Mouse (Mus musculus): Measurements from ENCODE around the gene Them4. TPM values are rescaled to one million over a fixed set of nuclear protein-coding genes. Genes with fewer than 3 reads are reported as not detected.

Gene Them4
- polyA plus RNA-seq, 1 experiment from 2014 or later, result 12.2 TPM

DNA sequence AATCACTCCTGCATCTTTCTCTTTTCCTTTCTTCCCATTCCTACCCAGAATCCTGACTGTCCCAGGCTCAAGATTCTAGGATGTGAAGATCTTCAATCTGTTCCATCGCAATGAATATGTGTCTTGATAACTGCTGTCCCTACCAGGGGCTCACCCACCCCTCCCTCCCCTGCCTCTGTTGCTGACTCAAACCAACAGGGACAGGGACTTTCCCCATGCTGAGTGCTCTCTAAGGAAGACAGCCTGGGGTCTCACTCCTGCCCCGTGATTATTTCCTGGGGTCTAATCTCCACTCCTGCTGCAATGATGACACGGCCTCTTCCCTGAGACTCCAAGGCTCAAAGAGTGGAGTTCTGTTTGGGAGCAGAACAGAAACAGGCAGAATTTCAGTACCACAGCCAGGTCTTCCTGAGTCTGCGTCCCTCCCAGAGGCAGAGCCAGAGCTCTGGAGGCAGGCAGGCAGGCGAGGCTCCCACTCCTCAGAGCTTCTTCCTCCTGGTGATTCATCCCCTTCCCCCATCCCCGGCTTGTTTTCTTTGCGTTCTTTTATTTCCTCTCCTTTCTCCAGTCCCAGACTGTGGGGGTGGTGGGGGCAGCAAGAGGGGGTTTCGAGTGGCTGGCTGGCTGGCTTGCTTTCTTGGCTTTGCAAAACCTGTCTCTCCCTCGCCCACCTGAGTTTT is 70.1 kb downstream of the Them4 start:
- Histone ChIP-seq H3K27ac (replicated peaks; ENCODE audit: low read depth, low read length) (no peak overlapping the region), H3K9ac (ENCODE audit: low read depth, low read length) (no peak overlapping the region), H3K4me1 (ENCODE audit: control insufficient read depth, insufficient read depth, low read length) (peaks cover 5% of the 10 kb centered on the region; the same call in 1 of the 2 replicates), H3K4me2 (ENCODE audit: low read depth, low read length) (no peak overlapping the region), H3K4me3 (ENCODE audit: low read depth, low read length) (no peak overlapping the region), H3K27me3 (replicated peaks; ENCODE audit: control insufficient read depth, insufficient read depth, low read length) (no peaks in the 10 kb centered on the region), H3K36me3 (ENCODE audit: control insufficient read depth, insufficient read depth, low read length) (no peaks in the 10 kb centered on the region), H3K9me3 (ENCODE audit: control insufficient read depth, low read length) (no peaks in the 10 kb centered on the region)
- no peak for DNase-seq (ENCODE audit: low spot score)
- WGBS, result 15% methylated on average over 9 of the region's 9 CpGs
- ATAC-seq (ENCODE audit: low read depth), result no peak

Other genes with a start within 250 kb of the Them4 start
- gene Gm10697, start 237.4 kb upstream of the Them4 start, polyA plus RNA-seq (2014; fragmentation: Nextera tagmentation; extraction: Ambion mirVana), result not detected in 2 replicates
- gene Gm10696, start 131.9 kb upstream of the Them4 start, polyA plus RNA-seq (2014; fragmentation: Nextera tagmentation; extraction: Ambion mirVana), result not detected in 2 replicates
- not detected in 2 replicates for gene Gm5286, start 113.4 kb upstream of the Them4 start, polyA plus RNA-seq (2014; fragmentation: Nextera tagmentation; extraction: Ambion mirVana)
- not detected in 2 replicates for gene Gm4778, start 46.1 kb upstream of the Them4 start, polyA plus RNA-seq (2014; fragmentation: Nextera tagmentation; extraction: Ambion mirVana)
- gene Them5, start 32.0 kb downstream of the Them4 start, polyA plus RNA-seq (2014; fragmentation: Nextera tagmentation; extraction: Ambion mirVana), result 20.3 and 26.2 TPM in 2 replicates
- gene C2cd4d, start 52.3 kb downstream of the Them4 start, polyA plus RNA-seq (2014; fragmentation: Nextera tagmentation; extraction: Ambion mirVana), result 2.1 and 2.9 TPM in 2 replicates
- gene Rorc, start 62.7 kb downstream of the Them4 start, polyA plus RNA-seq (2014; fragmentation: Nextera tagmentation; extraction: Ambion mirVana), result 2.5 and 2.8 TPM in 2 replicates
- gene Lingo4, start 88.4 kb downstream of the Them4 start, polyA plus RNA-seq (2014; fragmentation: Nextera tagmentation; extraction: Ambion mirVana), result 0.07 and 0.08 TPM in 2 replicates
- 8.9 and 9.7 TPM in 2 replicates for gene Tdrkh, start 103.2 kb downstream of the Them4 start, polyA plus RNA-seq (2014; fragmentation: Nextera tagmentation; extraction: Ambion mirVana)
- gene Mrpl9, start 133.2 kb downstream of the Them4 start, polyA plus RNA-seq (2014; fragmentation: Nextera tagmentation; extraction: Ambion mirVana), result 52.4 and 59.4 TPM in 2 replicates
- not detected in 2 replicates for gene Oaz3, start 133.8 kb downstream of the Them4 start, polyA plus RNA-seq (2014; fragmentation: Nextera tagmentation; extraction: Ambion mirVana)
- 8.8 and 9.0 TPM in 2 replicates for gene Celf3, start 168.2 kb downstream of the Them4 start, polyA plus RNA-seq (2014; fragmentation: Nextera tagmentation; extraction: Ambion mirVana)
- 5.5 and 17.2 TPM in 2 replicates for gene Riiad1, start 170.3 kb downstream of the Them4 start, polyA plus RNA-seq (2014; fragmentation: Nextera tagmentation; extraction: Ambion mirVana)